Mouse (Mus musculus) C2C12 (cell line): ENCODE measurements around the gene Gm42372. TPM values are rescaled to one million over a fixed set of nuclear protein-coding genes. Genes with fewer than 3 reads are reported as not detected.

ENCODE experiments used
- H3K27me3 ChIP-seq: one replicate; pipeline ENCODE4 v1.6.1; 2011; ENCODE audit not compliant: control insufficient read depth, insufficient read depth, insufficient read length
- H3K36me3 ChIP-seq: one replicate; pipeline ENCODE4 v1.6.1; 2011; ENCODE audit not compliant: control insufficient read depth, insufficient read depth
- H3K4me3 ChIP-seq: one replicate; pipeline ENCODE4 v1.5.1; 2011; ENCODE audit warnings: mild to moderate bottlenecking, control low read depth; ENCODE audit not compliant: poor library complexity, insufficient read depth, severe bottlenecking
- H3K79me2 ChIP-seq: one replicate; pipeline ENCODE4 v1.6.1; 2011; ENCODE audit not compliant: control insufficient read depth, insufficient read depth
- H3K79me3 ChIP-seq: one replicate; pipeline ENCODE4 v1.6.1; 2011; ENCODE audit warnings: low read depth, control low read depth
- H3ac ChIP-seq: one replicate; pipeline ENCODE3; 2011; ENCODE audit warnings: low read depth; ENCODE audit not compliant: control insufficient read depth, insufficient read length
- CEBPB ChIP-seq: IDR thresholded peaks from one replicate; pipeline ENCODE4 v1.6.1; 2011; ENCODE audit warnings: low read depth, mild to moderate bottlenecking, control low read depth, moderate library complexity
- CTCF ChIP-seq: IDR thresholded peaks from one replicate; pipeline ENCODE4 v1.5.1; 2011; ENCODE audit not compliant: control insufficient read depth, insufficient read depth, insufficient read length
- FOSL1 ChIP-seq: IDR thresholded peaks from one replicate; pipeline ENCODE4 v1.8.0; 2011; ENCODE audit warnings: mild to moderate bottlenecking, low read length; ENCODE audit not compliant: poor library complexity, insufficient read depth, severe bottlenecking
- MAX ChIP-seq: IDR thresholded peaks from one replicate; pipeline ENCODE4 v1.6.1; 2011; ENCODE audit warnings: mild to moderate bottlenecking, control low read depth
- MYOD1 ChIP-seq: IDR thresholded peaks from one replicate; pipeline ENCODE4 v1.6.1; 2011; ENCODE audit warnings: low read depth; ENCODE audit not compliant: control insufficient read depth, insufficient read length
- MYOG ChIP-seq: IDR thresholded peaks from one replicate; pipeline ENCODE4 v1.6.1; 2011; ENCODE audit not compliant: control insufficient read depth, insufficient read length; ENCODE audit errors: extremely low read depth
- USF1 ChIP-seq: IDR thresholded peaks from one replicate; pipeline ENCODE4 v1.6.1; 2011; ENCODE audit warnings: low read depth, mild to moderate bottlenecking, control low read depth, moderate library complexity
- polyA plus RNA-seq: library from polyadenylated mRNA; unstranded; fragments of >200 nt; fragmentation: generic; extraction: Trizol; gene quantifications from one replicate; pipeline ENCODE4 v1.2.1, GENCODE M21; 2012; ENCODE audit warnings: missing spikeins

The Gm42372 gene
- polyA plus RNA-seq, 1 experiment = not detected

DNA sequence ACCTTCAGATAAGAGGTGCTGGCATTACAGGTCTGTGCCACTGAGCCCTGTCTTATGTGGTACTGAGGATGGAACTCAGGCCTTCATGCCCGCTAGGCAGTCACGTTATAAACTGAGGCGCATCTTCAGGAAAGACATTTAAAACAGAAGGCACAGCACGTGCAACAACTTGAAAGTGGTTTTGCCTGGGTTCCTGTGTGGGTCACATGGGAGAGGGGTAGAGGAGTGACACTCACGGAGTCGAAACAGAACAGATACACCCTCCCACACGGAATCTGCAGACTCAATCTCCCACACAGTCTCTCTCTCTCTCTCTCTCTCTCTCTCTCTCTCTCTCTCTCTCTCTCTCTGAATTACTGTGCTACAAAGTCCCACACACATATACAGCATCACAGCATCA is 47.4 kb downstream of the Gm42372 start:
- H3K79me2 ChIP-seq = peaks cover 23% of the 10 kb centered on the region
- no peak for TF ChIP-seq MYOD1
- no peak for TF ChIP-seq CTCF
- no peak for TF ChIP-seq FOSL1
- no peak for TF ChIP-seq CEBPB
- TF ChIP-seq MAX = no peak
- TF ChIP-seq USF1 = no peak
- TF ChIP-seq MYOG = no peak
- H3K27me3 ChIP-seq = no peaks in the 10 kb centered on the region
- no peak overlapping the region for H3K4me3 ChIP-seq
- H3K79me3 ChIP-seq = peaks cover 18% of the 10 kb centered on the region
- no peak overlapping the region for H3ac ChIP-seq
- H3K36me3 ChIP-seq = no peaks in the 10 kb centered on the region

Other genes starting within 250 kb of the Gm42372 start
- 301 TPM for gene Ap2s1, start 244.7 kb upstream of the Gm42372 start, polyA plus RNA-seq
- 31.5 TPM for gene Slc1a5, start 201.7 kb upstream of the Gm42372 start, polyA plus RNA-seq
- gene Strn4, start 167.2 kb upstream of the Gm42372 start, polyA plus RNA-seq = 50.4 TPM
- 28.9 TPM for gene Fkrp, start 166.4 kb upstream of the Gm42372 start, polyA plus RNA-seq
- 5.5 TPM for gene Prkd2, start 140.2 kb upstream of the Gm42372 start, polyA plus RNA-seq
- gene Dact3, start 107.8 kb upstream of the Gm42372 start, polyA plus RNA-seq = 5.3 TPM
- 2.6 TPM for gene Gng8, start 91.3 kb upstream of the Gm42372 start, polyA plus RNA-seq
- gene Ptgir, start 76.6 kb upstream of the Gm42372 start, polyA plus RNA-seq = 5.7 TPM
- gene Calm3, start 59.0 kb upstream of the Gm42372 start, polyA plus RNA-seq = 365 TPM
- 12.6 TPM for gene Pnmal2, start 38.4 kb upstream of the Gm42372 start, polyA plus RNA-seq
- gene Pnmal1, start 23.4 kb upstream of the Gm42372 start, polyA plus RNA-seq = not detected
- gene Ccdc8, start 9.6 kb downstream of the Gm42372 start, polyA plus RNA-seq = 9.7 TPM
- 143 TPM for gene Ppp5c, start 44.8 kb downstream of the Gm42372 start, polyA plus RNA-seq
- not detected for gene Hif3a, start 79.3 kb downstream of the Gm42372 start, polyA plus RNA-seq
- not detected for gene Psg16, start 91.0 kb downstream of the Gm42372 start, polyA plus RNA-seq
- gene Ceacam3, start 167.2 kb downstream of the Gm42372 start, polyA plus RNA-seq = not detected
- not detected for gene Psg29, start 220.4 kb downstream of the Gm42372 start, polyA plus RNA-seq